Mouse (Mus musculus) neural tube, embryonic 14.5 days (tissue): ENCODE results near the gene Ggcx. TPM values are rescaled to one million over a fixed set of nuclear protein-coding genes. Genes with fewer than 3 reads are reported as not detected.

Experiments used
- ATAC-seq: fragments of 200-750 bp; cut with Nextera tagmentation; 2 replicates; pipeline ENCODE4 v1.8.0; 2017; ENCODE audit warnings: low read depth, mild to moderate bottlenecking, moderate TSS enrichment, moderate library complexity
- H3K27ac ChIP-seq: fragments of 300-500 bp; sonication (generic); 2 replicates; pipeline ENCODE4 v1.5.1; 2014; ENCODE audit warnings: low read depth, mild to moderate bottlenecking, control low read depth, low read length, moderate library complexity, mixed read lengths
- H3K27me3 ChIP-seq: fragments of 300-500 bp; sonication (generic); 2 replicates; pipeline ENCODE4 v1.6.1; 2014; ENCODE audit warnings: low read length; ENCODE audit not compliant: control insufficient read depth, insufficient read depth
- H3K36me3 ChIP-seq: fragments of 300-500 bp; sonication (generic); 2 replicates; pipeline ENCODE4 v1.6.1; 2014; ENCODE audit warnings: low read length, mixed read lengths; ENCODE audit not compliant: control insufficient read depth, insufficient read depth
- H3K4me1 ChIP-seq: fragments of 300-500 bp; sonication (generic); 2 replicates; pipeline ENCODE4 v1.6.1; 2014; ENCODE audit warnings: low read length; ENCODE audit not compliant: control insufficient read depth, insufficient read depth
- H3K4me2 ChIP-seq: fragments of 300-500 bp; sonication (generic); 2 replicates; pipeline ENCODE4 v1.6.1; 2014; ENCODE audit warnings: mild to moderate bottlenecking, low read depth, low read length, control low read depth
- H3K4me3 ChIP-seq: fragments of 300-500 bp; sonication (generic); 2 replicates; pipeline ENCODE4 v1.5.1; 2014; ENCODE audit warnings: low read depth, low read length, control low read depth, mixed read lengths
- H3K9ac ChIP-seq: fragments of 300-500 bp; sonication (generic); replicated peaks from 2 replicates; pipeline ENCODE4 v1.6.1; 2014; ENCODE audit warnings: low read depth, mild to moderate bottlenecking, control low read depth, low read length, mixed read lengths
- H3K9me3 ChIP-seq: fragments of 300-500 bp; sonication (generic); 2 replicates; pipeline ENCODE4 v1.6.1; 2016; ENCODE audit warnings: low read length; ENCODE audit not compliant: control insufficient read depth
- WGBS: fragments of 180-500 bp; shearing (Covaris S2); extraction: QIAGEN DNeasy Blood & Tissue Kit; methylation state at CpG from one replicate; pipeline ENCODE4 v1.1.7; 2014; 5-methylcytosine and 5-hydroxymethylcytosine counted together
- polyA plus RNA-seq: library from polyadenylated mRNA; unstranded; fragments of >200 nt; fragmentation: Nextera tagmentation; extraction: Ambion mirVana; gene quantifications from 2 replicates; pipeline ENCODE4 v1.2.1, GENCODE M21; 2014

The Ggcx gene
- polyA plus RNA-seq, 1 experiment from 2014 or later: 11.6 TPM

- Histone ChIP-seq H3K27ac (no peak overlapping the region), H3K27me3 (no peaks in the 10 kb centered on the region), H3K9me3 (no peaks in the 10 kb centered on the region), H3K4me1 (no peaks in the 10 kb centered on the region), H3K36me3 (no peaks in the 10 kb centered on the region), H3K4me2 (no peak overlapping the region), H3K4me3 (no peak overlapping the region), H3K9ac (0 out of 2 replicates have a peak overlapping the region, but pooled peaks have one; percentile 1)
- WGBS: 81% methylated on average over 4 of the region's 4 CpGs
- ATAC-seq: no peak
Observed at GRCm38 (mm10) chr6:72373184-72373583, 40.9 kb upstream of the Ggcx start.

- Histone ChIP-seq H3K27me3 (0 out of 2 replicates have a peak, but pooled peaks cover 1% of the 10 kb centered on the region), H3K9me3 (no peaks in the 10 kb centered on the region), H3K36me3 (no peaks in the 10 kb centered on the region), H3K4me3 (no peak overlapping the region), H3K9ac (no peak overlapping the region), H3K4me2 (no peak overlapping the region), H3K27ac (no peak overlapping the region), H3K4me1 (no peaks in the 10 kb centered on the region)
- ATAC-seq: no peak
- 73% methylated on average over 7 of the region's 7 CpGs for WGBS
Observed at GRCm38 (mm10) chr6:72374206-72374605, 39.9 kb upstream of the Ggcx start.

- ATAC-seq: no peak
- WGBS: 87% methylated on average over 15 of the region's 15 CpGs
- Histone ChIP-seq H3K4me2 (no peak overlapping the region), H3K36me3 (no peaks in the 10 kb centered on the region), H3K27ac (no peak overlapping the region), H3K4me3 (no peak overlapping the region), H3K4me1 (no peaks in the 10 kb centered on the region; the same call in 1 of the 2 replicates), H3K9me3 (no peaks in the 10 kb centered on the region), H3K9ac (no peak overlapping the region), H3K27me3 (0 out of 2 replicates have a peak, but pooled peaks cover 4% of the 10 kb centered on the region)
Observed at GRCm38 (mm10) chr6:72374820-72375563, 39.1 kb upstream of the Ggcx start.

GRCm38 (mm10) chr6:72378510-72379234 lies 35.4 kb upstream of the Ggcx start:
- peaks cover 10% of the 10 kb centered on the region for H3K27me3 ChIP-seq
- H3K9ac ChIP-seq: no peak overlapping the region
- H3K36me3 ChIP-seq: no peaks in the 10 kb centered on the region
- ATAC-seq: no peak
- no peak overlapping the region for H3K27ac ChIP-seq
- WGBS: 85% methylated on average over 8 of the region's 8 CpGs
- peaks cover 3% of the 10 kb centered on the region; the same call in 1 of the 2 replicates for H3K4me1 ChIP-seq
- H3K4me2 ChIP-seq: no peak overlapping the region
- no peaks in the 10 kb centered on the region for H3K9me3 ChIP-seq
- no peak overlapping the region for H3K4me3 ChIP-seq

- no peaks in the 10 kb centered on the region for H3K36me3 ChIP-seq
- no peak overlapping the region for H3K9ac ChIP-seq
- H3K9me3 ChIP-seq: no peaks in the 10 kb centered on the region
- no peak overlapping the region for H3K27ac ChIP-seq
- peaks cover 10% of the 10 kb centered on the region for H3K27me3 ChIP-seq
- peak overlapping the region; percentile 33; the same call in 1 of the 2 replicates for H3K4me3 ChIP-seq
- peaks cover 3% of the 10 kb centered on the region; the same call in 1 of the 2 replicates for H3K4me1 ChIP-seq
- WGBS: 41% methylated on average over 7 of the region's 7 CpGs
- no peak for ATAC-seq
- peak overlapping the region; percentile 45 for H3K4me2 ChIP-seq
Observed at GRCm38 (mm10) chr6:72379377-72380130, 34.6 kb upstream of the Ggcx start.

- Histone ChIP-seq H3K4me3 (peak within 1 kb of the TSS; percentile 33), H3K4me2 (peak within 1 kb of the TSS; percentile 45), H3K27me3 (peaks cover 10% of the 10 kb centered on the region), H3K36me3 (no peaks in the 10 kb centered on the region), H3K4me1 (peaks cover 3% of the 10 kb centered on the region; the same call in 1 of the 2 replicates), H3K27ac (no peak within 1 kb of the TSS), H3K9ac (peak within 1 kb of the TSS; percentile 39; the same call in 1 of the 2 replicates), H3K9me3 (no peaks in the 10 kb centered on the region)
- WGBS: 2% methylated on average over 48 of the region's 49 CpGs
- ATAC-seq: peak; percentile 61; the same call in 1 of the 2 replicates
Observed at GRCm38 (mm10) chr6:72380131-72380770, 33.9 kb upstream of the Ggcx start, which contains the start of gene Vamp5. Vamp5 (minus strand) TSS chr6:72380468.

- H3K4me3 ChIP-seq: no peak overlapping the region
- peaks cover 10% of the 10 kb centered on the region for H3K27me3 ChIP-seq
- no peak overlapping the region for H3K9ac ChIP-seq
- no peaks in the 10 kb centered on the region for H3K9me3 ChIP-seq
- H3K4me2 ChIP-seq: no peak overlapping the region
- peaks cover 3% of the 10 kb centered on the region; the same call in 1 of the 2 replicates for H3K4me1 ChIP-seq
- no peaks in the 10 kb centered on the region for H3K36me3 ChIP-seq
- H3K27ac ChIP-seq: no peak overlapping the region
- 84% methylated on average over 6 of the region's 6 CpGs for WGBS
- ATAC-seq: no peak
Observed at GRCm38 (mm10) chr6:72382494-72382893, 31.6 kb upstream of the Ggcx start.

- Histone ChIP-seq H3K36me3 (no peaks in the 10 kb centered on the region), H3K4me1 (peaks cover 3% of the 10 kb centered on the region; the same call in 1 of the 2 replicates), H3K4me3 (no peak overlapping the region), H3K27ac (no peak overlapping the region), H3K9me3 (no peaks in the 10 kb centered on the region), H3K4me2 (no peak overlapping the region), H3K27me3 (peaks cover 10% of the 10 kb centered on the region), H3K9ac (no peak overlapping the region)
- 83% methylated on average over 6 of the region's 6 CpGs for WGBS
- no peak for ATAC-seq
Observed at GRCm38 (mm10) chr6:72383142-72383820, 30.8 kb upstream of the Ggcx start.
